Mouse (Mus musculus) hindbrain, embryonic 12.5 days (tissue): ENCODE data around the gene Gm3336. TPM values are rescaled to one million over a fixed set of nuclear protein-coding genes. Genes with fewer than 3 reads are reported as not detected.

Source experiments
- ATAC-seq: fragments of 200-750 bp; cut with Nextera tagmentation; 2 replicates; pipeline ENCODE4 v1.8.0; 2017; ENCODE audit warnings: moderate TSS enrichment; ENCODE audit not compliant: low FRiP score
- H3K27ac ChIP-seq: fragments of 300-500 bp; sonication (generic); 2 replicates; pipeline ENCODE4 v1.5.1; 2016; ENCODE audit warnings: mild to moderate bottlenecking
- H3K27me3 ChIP-seq: fragments of 300-500 bp; sonication (generic); 2 replicates; pipeline ENCODE4 v1.6.1; 2016; ENCODE audit warnings: mild to moderate bottlenecking
- H3K36me3 ChIP-seq: fragments of 300-500 bp; sonication (generic); 2 replicates; pipeline ENCODE4 v1.6.1; 2016; ENCODE audit warnings: mild to moderate bottlenecking
- H3K4me1 ChIP-seq: fragments of 300-500 bp; sonication (generic); 2 replicates; pipeline ENCODE4 v1.6.1; 2016
- H3K4me2 ChIP-seq: fragments of 300-500 bp; sonication (generic); replicated peaks from 2 replicates; pipeline ENCODE4 v1.6.1; 2016; ENCODE audit warnings: mild to moderate bottlenecking
- H3K4me3 ChIP-seq: fragments of 300-500 bp; sonication (generic); 2 replicates; pipeline ENCODE4 v1.5.1; 2016; ENCODE audit warnings: mild to moderate bottlenecking
- H3K9ac ChIP-seq: fragments of 300-500 bp; sonication (generic); 2 replicates; pipeline ENCODE4 v1.6.1; 2016; ENCODE audit warnings: mild to moderate bottlenecking, moderate library complexity
- H3K9me3 ChIP-seq: fragments of 300-500 bp; sonication (generic); replicated peaks from 2 replicates; pipeline ENCODE4 v1.6.1; 2016; ENCODE audit warnings: mild to moderate bottlenecking
- WGBS: fragments of 180-500 bp; shearing (Covaris S2); methylation state at CpG from one replicate; pipeline ENCODE4 v1.1.7; 2016; 5-methylcytosine and 5-hydroxymethylcytosine counted together
- polyA plus RNA-seq: library from polyadenylated mRNA; unstranded; fragments of >200 nt; fragmentation: Nextera tagmentation; extraction: Ambion mirVana; gene quantifications from 2 replicates; pipeline ENCODE4 v1.2.1, GENCODE M21; 2016

Gene Gm3336
- polyA plus RNA-seq, 1 experiment from 2014 or later, result not detected

GRCm38 (mm10) chr8:70708281-70708680 lies 10.1 kb upstream of the Gm3336 start:
- no peak for ATAC-seq
- Histone ChIP-seq H3K27me3 (0 out of 2 replicates have a peak, but pooled peaks cover 7% of the 10 kb centered on the region), H3K4me1 (peaks cover 4% of the 10 kb centered on the region; the same call in 1 of the 2 replicates), H3K4me3 (no peak overlapping the region), H3K36me3 (peaks cover 10% of the 10 kb centered on the region), H3K9ac (no peak overlapping the region), H3K4me2 (no peak overlapping the region), H3K9me3 (no peaks in the 10 kb centered on the region), H3K27ac (no peak overlapping the region)
- WGBS, result 86% methylated on average over 14 of the region's 14 CpGs

GRCm38 (mm10) chr8:70709794-70710193 lies 8.5 kb upstream of the Gm3336 start:
- no peak for ATAC-seq
- WGBS, result 87% methylated on average over 9 of the region's 9 CpGs
- H3K27ac ChIP-seq, result no peak overlapping the region
- peaks cover 7% of the 10 kb centered on the region; the same call in 1 of the 2 replicates for H3K4me1 ChIP-seq
- 0 out of 2 replicates have a peak, but pooled peaks cover 7% of the 10 kb centered on the region for H3K27me3 ChIP-seq
- no peak overlapping the region for H3K4me2 ChIP-seq
- H3K36me3 ChIP-seq, result peaks cover 3% of the 10 kb centered on the region
- H3K9me3 ChIP-seq, result no peaks in the 10 kb centered on the region
- H3K4me3 ChIP-seq, result no peak overlapping the region
- H3K9ac ChIP-seq, result no peak overlapping the region

- no peak overlapping the region for H3K27ac ChIP-seq
- WGBS, result 94% methylated on average over 1 of the region's 1 CpGs
- no peak for ATAC-seq
- H3K36me3 ChIP-seq, result peaks cover 3% of the 10 kb centered on the region; the same call in 1 of the 2 replicates
- 0 out of 2 replicates have a peak, but pooled peaks cover 7% of the 10 kb centered on the region for H3K27me3 ChIP-seq
- no peak overlapping the region for H3K4me2 ChIP-seq
- H3K9me3 ChIP-seq, result no peaks in the 10 kb centered on the region
- H3K4me3 ChIP-seq, result no peak overlapping the region
- no peak overlapping the region for H3K9ac ChIP-seq
- peaks cover 7% of the 10 kb centered on the region; the same call in 1 of the 2 replicates for H3K4me1 ChIP-seq
These were observed 8.0 kb upstream of the Gm3336 start for GRCm38 (mm10) chr8:70710296-70710695.

- Histone ChIP-seq H3K4me1 (peaks cover 7% of the 10 kb centered on the region; the same call in 1 of the 2 replicates), H3K9ac (no peak overlapping the region), H3K4me3 (no peak overlapping the region), H3K36me3 (peaks cover 3% of the 10 kb centered on the region; the same call in 1 of the 2 replicates), H3K27ac (no peak overlapping the region), H3K4me2 (no peak overlapping the region), H3K9me3 (no peaks in the 10 kb centered on the region), H3K27me3 (0 out of 2 replicates have a peak, but pooled peaks cover 7% of the 10 kb centered on the region)
- ATAC-seq, result no peak
- WGBS, result 86% methylated on average over 11 of the region's 11 CpGs
These were observed 7.3 kb upstream of the Gm3336 start for GRCm38 (mm10) chr8:70711041-70711440.

GRCm38 (mm10) chr8:70713991-70714390 lies 4.4 kb upstream of the Gm3336 start:
- H3K9ac ChIP-seq, result no peak overlapping the region; the same call in 1 of the 2 replicates
- H3K4me3 ChIP-seq, result no peak overlapping the region
- H3K9me3 ChIP-seq, result no peaks in the 10 kb centered on the region
- ATAC-seq, result no peak
- peaks cover 7% of the 10 kb centered on the region; the same call in 1 of the 2 replicates for H3K4me1 ChIP-seq
- no peaks in the 10 kb centered on the region for H3K36me3 ChIP-seq
- no peak overlapping the region for H3K27ac ChIP-seq
- WGBS, result 75% methylated on average over 7 of the region's 7 CpGs
- H3K27me3 ChIP-seq, result 0 out of 2 replicates have a peak, but pooled peaks cover 12% of the 10 kb centered on the region
- H3K4me2 ChIP-seq, result no peak overlapping the region

GRCm38 (mm10) chr8:70715086-70715485 lies 3.3 kb upstream of the Gm3336 start:
- Histone ChIP-seq H3K9me3 (no peaks in the 10 kb centered on the region), H3K4me1 (peaks cover 7% of the 10 kb centered on the region; the same call in 1 of the 2 replicates), H3K9ac (no peak overlapping the region), H3K36me3 (no peaks in the 10 kb centered on the region), H3K4me2 (no peak overlapping the region), H3K4me3 (no peak overlapping the region), H3K27me3 (peaks cover 17% of the 10 kb centered on the region; the same call in 1 of the 2 replicates), H3K27ac (no peak overlapping the region)
- ATAC-seq, result no peak
- 73% methylated on average over 2 of the region's 2 CpGs for WGBS

- H3K4me2 ChIP-seq, result no peak overlapping the region
- no peak overlapping the region for H3K9ac ChIP-seq
- H3K4me1 ChIP-seq, result peaks cover 7% of the 10 kb centered on the region; the same call in 1 of the 2 replicates
- H3K27ac ChIP-seq, result no peak overlapping the region
- H3K4me3 ChIP-seq, result no peak overlapping the region
- WGBS, result 86% methylated on average over 40 of the region's 40 CpGs
- ATAC-seq, result no peak
- peaks cover 19% of the 10 kb centered on the region; the same call in 1 of the 2 replicates for H3K27me3 ChIP-seq
- no peaks in the 10 kb centered on the region for H3K9me3 ChIP-seq
- no peaks in the 10 kb centered on the region for H3K36me3 ChIP-seq
These were observed 1.6 kb upstream of the Gm3336 start for GRCm38 (mm10) chr8:70716521-70717400.

- H3K9ac ChIP-seq, result no peak overlapping the region
- no peaks in the 10 kb centered on the region for H3K36me3 ChIP-seq
- WGBS, result 63% methylated on average over 9 of the region's 9 CpGs
- H3K9me3 ChIP-seq, result no peaks in the 10 kb centered on the region
- ATAC-seq, result no peak
- no peak overlapping the region for H3K4me3 ChIP-seq
- no peak overlapping the region for H3K27ac ChIP-seq
- peaks cover 12% of the 10 kb centered on the region; the same call in 1 of the 2 replicates for H3K27me3 ChIP-seq
- H3K4me1 ChIP-seq, result no peaks in the 10 kb centered on the region
- no peak overlapping the region for H3K4me2 ChIP-seq
These were observed 1.5 kb downstream of the Gm3336 start for GRCm38 (mm10) chr8:70719796-70720270.

- Histone ChIP-seq H3K4me2 (no peak overlapping the region), H3K27me3 (peaks cover 12% of the 10 kb centered on the region; the same call in 1 of the 2 replicates), H3K36me3 (no peaks in the 10 kb centered on the region), H3K9ac (no peak overlapping the region), H3K4me3 (no peak overlapping the region), H3K4me1 (no peaks in the 10 kb centered on the region), H3K27ac (no peak overlapping the region), H3K9me3 (no peaks in the 10 kb centered on the region)
- ATAC-seq, result peak; percentile 53
- WGBS, result 3% methylated on average over 3 of the region's 3 CpGs
These were observed 2.4 kb downstream of the Gm3336 start for GRCm38 (mm10) chr8:70720739-70721138.

- Histone ChIP-seq H3K9me3 (no peaks in the 10 kb centered on the region), H3K4me2 (no peak overlapping the region), H3K9ac (no peak overlapping the region), H3K27me3 (peaks cover 20% of the 10 kb centered on the region), H3K27ac (no peak overlapping the region), H3K36me3 (no peaks in the 10 kb centered on the region), H3K4me1 (no peaks in the 10 kb centered on the region), H3K4me3 (no peak overlapping the region)
- 88% methylated on average over 8 of the region's 8 CpGs for WGBS
- no peak for ATAC-seq
These were observed 3.3 kb downstream of the Gm3336 start for GRCm38 (mm10) chr8:70721601-70722000.

GRCm38 (mm10) chr8:70723486-70724210 lies 5.3 kb downstream of the Gm3336 start, which contains the start of gene Pde4c:
Gene Pde4c (plus strand): TSS chr8:70723720.
- H3K9ac ChIP-seq, result no peak within 1 kb of the TSS
- WGBS, result 52% methylated on average over 7 of the region's 7 CpGs

GRCm38 (mm10) chr8:70724216-70724615 lies 5.9 kb downstream of the Gm3336 start:
- Histone ChIP-seq H3K9me3 (no peaks in the 10 kb centered on the region), H3K27ac (no peak overlapping the region), H3K36me3 (no peaks in the 10 kb centered on the region), H3K9ac (no peak overlapping the region), H3K4me2 (no peak overlapping the region), H3K4me1 (no peaks in the 10 kb centered on the region), H3K27me3 (peaks cover 39% of the 10 kb centered on the region), H3K4me3 (no peak overlapping the region)
- no peak for ATAC-seq
- WGBS, result 77% methylated on average over 12 of the region's 12 CpGs

More at GRCm38 (mm10) chr8:70723486-70724210, 5.3 kb downstream of the Gm3336 start, which contains the start of gene Pde4c:
- Histone ChIP-seq H3K27ac (no peak within 1 kb of the TSS), H3K4me3 (no peak within 1 kb of the TSS), H3K4me1 (no peaks in the 10 kb centered on the region), H3K4me2 (no peak within 1 kb of the TSS), H3K36me3 (no peaks in the 10 kb centered on the region), H3K27me3 (peaks cover 34% of the 10 kb centered on the region), H3K9me3 (no peaks in the 10 kb centered on the region)
- ATAC-seq, result no peak
